Mouse (Mus musculus) lung, embryonic 14.5 days (tissue): Measurements from ENCODE around the gene Rhbdf1. TPM values are rescaled to one million over a fixed set of nuclear protein-coding genes. Genes with fewer than 3 reads are reported as not detected.

Experiments
- ATAC-seq: fragments of 200-750 bp; cut with Nextera tagmentation; 2 replicates; pipeline ENCODE4 v1.8.0; 2017; ENCODE audit warnings: mild to moderate bottlenecking, moderate TSS enrichment, moderate library complexity; ENCODE audit not compliant: insufficient read depth
- DNase-seq: peaks from one replicate; pipeline ENCODE4 v3.0.0-alpha.2; 2015
- H3K27ac ChIP-seq: fragments of 300-500 bp; sonication (generic); 2 replicates; pipeline ENCODE4 v1.5.1; 2014; ENCODE audit warnings: low read depth, mild to moderate bottlenecking, moderate library complexity
- H3K27me3 ChIP-seq: fragments of 300-500 bp; sonication (generic); 2 replicates; pipeline ENCODE4 v1.6.1; 2014; ENCODE audit warnings: low read length, control low read depth; ENCODE audit not compliant: insufficient read depth
- H3K36me3 ChIP-seq: fragments of 300-500 bp; sonication (generic); 2 replicates; pipeline ENCODE4 v1.6.1; 2014; ENCODE audit warnings: control low read depth; ENCODE audit not compliant: insufficient read depth
- H3K4me1 ChIP-seq: fragments of 300-500 bp; sonication (generic); 2 replicates; pipeline ENCODE4 v1.6.1; 2014; ENCODE audit warnings: antibody characterized with exemption, control low read depth; ENCODE audit not compliant: insufficient read depth
- H3K4me2 ChIP-seq: fragments of 300-500 bp; sonication (generic); 2 replicates; pipeline ENCODE4 v1.6.1; 2014; ENCODE audit warnings: mild to moderate bottlenecking
- H3K4me3 ChIP-seq: fragments of 300-500 bp; sonication (generic); 2 replicates; pipeline ENCODE4 v1.5.1; 2014; ENCODE audit warnings: low read depth, low read length
- H3K9ac ChIP-seq: fragments of 300-500 bp; sonication (generic); 2 replicates; pipeline ENCODE4 v1.6.1; 2014
- H3K9me3 ChIP-seq: fragments of 300-500 bp; sonication (generic); 2 replicates; pipeline ENCODE4 v1.6.1; 2016; ENCODE audit warnings: low read depth, low read length, control low read depth
- CTCF ChIP-seq: IDR thresholded peaks from 2 replicates; pipeline ENCODE4 v1.5.1; 2016; ENCODE audit warnings: antibody characterized with exemption, low read depth
- WGBS: fragments of 180-500 bp; shearing (Covaris S2); extraction: QIAGEN DNeasy Blood & Tissue Kit; methylation state at CpG from one replicate; pipeline ENCODE4 v1.1.7; 2014; 5-methylcytosine and 5-hydroxymethylcytosine counted together
- polyA plus RNA-seq: library from polyadenylated mRNA; unstranded; fragments of >200 nt; fragmentation: Nextera tagmentation; extraction: Ambion mirVana; gene quantifications from 2 replicates; pipeline ENCODE4 v1.2.1, GENCODE M21; 2014

Rhbdf1 gene
- polyA plus RNA-seq, 1 experiment from 2014 or later = 63.9 TPM

- Histone ChIP-seq H3K36me3 (no peaks in the 10 kb centered on the region), H3K4me2 (no peak overlapping the region), H3K4me1 (0 out of 2 replicates have a peak, but pooled peaks cover 4% of the 10 kb centered on the region), H3K9me3 (no peaks in the 10 kb centered on the region), H3K27ac (no peak overlapping the region), H3K9ac (no peak overlapping the region), H3K27me3 (no peaks in the 10 kb centered on the region), H3K4me3 (no peak overlapping the region)
- ATAC-seq (no peak), DNase-seq (peak; percentile 68)
- WGBS = 66% methylated on average over 9 of the region's 9 CpGs
- no peak for TF ChIP-seq CTCF
Observed at GRCm38 (mm10) chr11:32190119-32190518, 32.0 kb downstream of the Rhbdf1 start.

DNA sequence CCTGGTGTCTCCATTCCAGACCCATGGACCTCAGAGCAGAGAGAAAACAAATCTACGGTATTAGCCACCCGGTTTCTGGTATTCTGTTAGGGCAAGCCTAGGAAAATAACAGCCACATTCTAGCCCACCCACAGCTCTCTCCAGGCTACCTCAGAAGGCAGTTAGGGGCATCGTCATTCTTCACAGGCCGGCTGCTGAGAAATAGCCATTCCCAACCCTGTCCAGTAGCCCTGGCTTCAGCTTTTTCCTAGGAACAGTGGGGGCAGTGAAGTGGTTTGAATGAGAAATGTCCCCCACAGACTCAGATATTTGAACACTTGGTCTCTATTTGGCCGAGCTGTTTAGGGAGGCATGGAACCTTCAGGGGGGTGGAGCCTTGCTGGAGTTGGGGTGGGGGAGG, 32.7 kb downstream of the Rhbdf1 start:
- no peaks in the 10 kb centered on the region for H3K9me3 ChIP-seq

DNA sequence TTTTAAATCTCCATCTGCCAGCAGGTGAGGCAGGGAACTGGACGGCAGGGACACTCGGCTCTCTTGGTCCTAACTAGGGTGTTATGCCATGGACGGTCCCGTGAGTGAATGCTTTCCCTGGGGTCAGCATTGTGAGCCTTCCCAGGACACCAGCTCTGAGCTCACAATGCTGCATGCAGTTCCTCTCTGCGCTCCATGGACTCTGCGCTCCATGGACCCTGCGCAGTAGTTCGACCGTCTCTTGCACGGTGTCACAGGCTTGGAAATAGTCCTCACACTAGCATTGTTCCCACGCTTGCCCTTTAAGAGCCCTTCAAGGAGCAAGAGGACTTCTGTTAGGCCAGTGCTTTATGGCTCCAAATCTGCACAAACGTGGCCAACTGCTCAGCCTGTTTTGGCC, 33.2 kb downstream of the Rhbdf1 start:
- Histone ChIP-seq H3K4me3 (no peak overlapping the region), H3K9ac (no peak overlapping the region), H3K9me3 (no peaks in the 10 kb centered on the region), H3K4me2 (no peak overlapping the region), H3K36me3 (no peaks in the 10 kb centered on the region), H3K27ac (no peak overlapping the region), H3K27me3 (no peaks in the 10 kb centered on the region), H3K4me1 (0 out of 2 replicates have a peak, but pooled peaks cover 4% of the 10 kb centered on the region)
- DNase-seq = no peak
- no peak for ATAC-seq
- 80% methylated on average over 12 of the region's 12 CpGs for WGBS
- TF ChIP-seq CTCF = no peak

More for the DNA sequence above, 32.7 kb downstream of the Rhbdf1 start:
- Histone ChIP-seq H3K27me3 (no peaks in the 10 kb centered on the region), H3K27ac (no peak overlapping the region), H3K4me2 (no peak overlapping the region), H3K36me3 (no peaks in the 10 kb centered on the region), H3K4me1 (0 out of 2 replicates have a peak, but pooled peaks cover 4% of the 10 kb centered on the region), H3K9ac (no peak overlapping the region), H3K4me3 (no peak overlapping the region)
- WGBS = 63% methylated on average over 5 of the region's 5 CpGs
- no peak for TF ChIP-seq CTCF
- DNase-seq (no peak), ATAC-seq (no peak)

- Histone ChIP-seq H3K4me2 (no peak overlapping the region), H3K27ac (no peak overlapping the region), H3K9me3 (no peaks in the 10 kb centered on the region), H3K27me3 (no peaks in the 10 kb centered on the region), H3K36me3 (no peaks in the 10 kb centered on the region), H3K4me1 (0 out of 2 replicates have a peak, but pooled peaks cover 4% of the 10 kb centered on the region), H3K4me3 (no peak overlapping the region), H3K9ac (no peak overlapping the region)
- WGBS = 85% methylated on average over 4 of the region's 4 CpGs
- DNase-seq (no peak), ATAC-seq (no peak)
- peak; percentile 27; the same call in 1 of the 2 replicates for TF ChIP-seq CTCF
Observed at GRCm38 (mm10) chr11:32187256-32187655, 34.8 kb downstream of the Rhbdf1 start.

DNA sequence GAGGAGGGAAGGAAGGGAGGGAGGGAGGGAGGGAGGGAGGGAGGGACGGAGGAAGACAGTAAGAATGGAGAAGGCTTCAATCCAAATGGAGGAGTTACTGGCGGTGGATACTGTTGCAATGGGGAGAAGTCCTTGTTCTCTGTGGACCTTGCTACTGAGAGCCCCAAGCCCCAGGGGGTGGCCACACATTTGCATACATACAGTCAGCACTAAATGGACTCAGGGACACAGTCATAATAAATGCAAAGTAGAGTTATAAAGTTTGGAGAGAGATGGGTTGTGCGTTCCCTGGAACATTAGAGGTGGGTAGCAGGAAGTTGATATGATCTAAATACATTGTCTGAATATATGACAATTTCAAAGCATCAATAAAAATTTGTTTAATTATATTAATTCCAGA, 36.1 kb downstream of the Rhbdf1 start:
- Histone ChIP-seq H3K27me3 (no peaks in the 10 kb centered on the region), H3K36me3 (no peaks in the 10 kb centered on the region), H3K4me3 (no peak overlapping the region), H3K9ac (no peak overlapping the region), H3K4me2 (no peak overlapping the region), H3K9me3 (no peaks in the 10 kb centered on the region), H3K4me1 (0 out of 2 replicates have a peak, but pooled peaks cover 4% of the 10 kb centered on the region), H3K27ac (no peak overlapping the region)
- WGBS = 75% methylated on average over 3 of the region's 3 CpGs
- ATAC-seq (no peak), DNase-seq (no peak)
- TF ChIP-seq CTCF = no peak

- Histone ChIP-seq H3K9me3 (no peaks in the 10 kb centered on the region), H3K4me1 (no peaks in the 10 kb centered on the region), H3K36me3 (no peaks in the 10 kb centered on the region), H3K27ac (no peak overlapping the region), H3K9ac (no peak overlapping the region), H3K27me3 (no peaks in the 10 kb centered on the region), H3K4me2 (no peak overlapping the region), H3K4me3 (no peak overlapping the region)
- DNase-seq (no peak), ATAC-seq (no peak)
- TF ChIP-seq CTCF = no peak
- WGBS = 81% methylated on average over 8 of the region's 8 CpGs
Observed at GRCm38 (mm10) chr11:32184469-32184868, 37.6 kb downstream of the Rhbdf1 start.

GRCm38 (mm10) chr11:32181973-32182868, 39.9 kb downstream of the Rhbdf1 start:
- ATAC-seq (peak; percentile 56; the same call in 1 of the 2 replicates), DNase-seq (peak; percentile 95)
- no peak overlapping the region for H3K9ac ChIP-seq
- H3K27ac ChIP-seq = no peak overlapping the region
- H3K4me2 ChIP-seq = no peak overlapping the region
- H3K4me3 ChIP-seq = no peak overlapping the region
- no peaks in the 10 kb centered on the region for H3K36me3 ChIP-seq
- no peaks in the 10 kb centered on the region for H3K27me3 ChIP-seq
- WGBS = 44% methylated on average over 23 of the region's 25 CpGs
- peaks cover 4% of the 10 kb centered on the region; the same call in 1 of the 2 replicates for H3K9me3 ChIP-seq
- TF ChIP-seq CTCF = peak; percentile 93
- H3K4me1 ChIP-seq = no peaks in the 10 kb centered on the region
